Mouse (Mus musculus) retina, postnatal 1 day (tissue): Measurements from ENCODE around the gene Slit3.

Source experiments
- DNase-seq: peaks from one replicate; pipeline ENCODE4 v3.0.0-alpha.2; 2012

Gene Slit3

DNA sequence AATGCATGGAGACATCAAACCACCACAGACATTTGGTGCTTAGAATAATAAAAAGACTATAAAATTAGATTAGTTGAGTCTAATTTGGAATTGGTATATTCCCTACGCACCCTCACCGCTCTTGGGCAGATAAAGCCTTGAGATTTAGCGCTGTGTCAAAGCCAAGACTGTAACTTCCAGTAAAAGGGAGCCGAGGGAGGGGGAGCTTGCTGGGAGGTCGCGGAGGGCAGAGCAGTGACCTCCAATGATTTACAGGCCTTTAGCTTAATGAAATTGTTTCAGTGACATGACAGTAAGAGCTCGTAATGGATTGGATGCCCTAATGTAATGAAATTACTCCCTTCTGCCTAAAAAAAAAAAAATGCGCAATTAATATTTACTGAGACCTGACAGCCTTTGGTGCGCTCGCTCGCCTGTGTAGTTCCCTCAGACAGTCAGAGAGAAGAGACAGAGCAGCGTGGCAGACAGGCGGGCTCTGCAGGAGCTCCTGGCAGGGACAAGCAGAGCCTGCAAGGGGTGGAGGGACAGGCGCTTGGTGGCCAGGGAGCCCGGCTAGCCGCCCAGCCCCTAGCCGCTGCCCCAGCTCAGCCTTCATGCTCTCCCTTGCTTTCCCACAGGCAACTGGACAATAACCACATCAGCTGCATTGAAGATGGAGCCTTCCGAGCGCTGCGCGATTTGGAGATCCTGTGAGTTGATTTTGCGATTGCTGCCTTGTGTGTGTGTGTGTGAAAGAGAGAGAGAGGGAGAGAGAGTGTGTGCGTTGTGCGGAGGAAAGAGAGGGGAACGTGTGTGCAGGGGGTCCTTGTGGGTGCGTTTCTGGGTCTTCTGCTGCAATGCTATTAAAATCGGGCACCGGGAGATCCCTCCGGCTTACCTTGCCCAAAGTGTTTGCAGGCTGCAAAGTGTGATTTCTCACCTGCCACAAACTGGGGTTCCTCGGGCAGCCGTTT lies 423.4 kb downstream of the Slit3 start:
- DNase-seq, result peak; percentile 60

GRCm38 (mm10) chr11:35546081-35546822 lies 425.2 kb downstream of the Slit3 start:
- no peak for DNase-seq

GRCm38 (mm10) chr11:35550036-35550435 lies 429.0 kb downstream of the Slit3 start:
- DNase-seq, result no peak

DNA sequence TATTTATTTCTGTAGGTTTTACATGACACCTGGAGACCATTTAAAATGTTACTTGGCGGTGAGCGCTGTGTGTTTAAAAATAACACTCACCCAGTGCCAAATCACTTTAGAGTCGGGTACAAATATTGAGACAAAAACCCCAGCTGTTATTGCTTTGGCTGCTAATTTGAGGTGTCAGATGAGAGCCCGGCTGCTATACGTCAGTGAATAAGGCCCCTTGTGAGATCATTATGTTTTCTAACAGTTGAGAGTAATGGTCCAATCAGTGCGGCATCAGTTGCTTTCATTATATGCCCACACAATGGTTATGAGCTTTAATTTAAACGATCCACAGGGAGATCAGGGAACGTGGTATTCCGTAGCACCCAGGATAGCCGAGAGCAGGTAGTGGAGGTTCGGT lies 435.2 kb downstream of the Slit3 start:
- peak; percentile 87 for DNase-seq

DNA sequence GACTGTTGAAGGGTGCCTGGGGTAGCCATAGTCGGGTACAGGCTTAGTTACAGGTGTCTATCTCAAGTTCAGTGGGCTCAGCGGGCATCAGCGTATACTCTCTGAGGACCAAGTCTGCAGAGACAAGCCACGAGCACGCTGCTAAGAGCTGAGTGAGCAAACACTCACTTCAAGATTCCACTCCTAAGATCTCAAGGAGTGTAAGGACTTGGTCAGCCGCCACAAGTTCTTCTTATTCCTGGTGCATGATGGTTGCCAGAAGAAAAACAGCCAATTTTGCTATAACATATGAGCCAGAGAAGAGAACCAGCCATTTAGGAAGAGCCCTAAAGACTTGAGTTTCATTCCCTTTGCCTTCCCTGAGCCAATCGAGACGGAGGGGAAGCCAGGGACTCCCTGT lies 436.5 kb downstream of the Slit3 start:
- DNase-seq, result no peak

GRCm38 (mm10) chr11:35558311-35558710 lies 437.3 kb downstream of the Slit3 start:
- DNase-seq, result peak; percentile 89

- peak; percentile 49 for DNase-seq
Measured at GRCm38 (mm10) chr11:35559386-35559785, 438.4 kb downstream of the Slit3 start.

DNA sequence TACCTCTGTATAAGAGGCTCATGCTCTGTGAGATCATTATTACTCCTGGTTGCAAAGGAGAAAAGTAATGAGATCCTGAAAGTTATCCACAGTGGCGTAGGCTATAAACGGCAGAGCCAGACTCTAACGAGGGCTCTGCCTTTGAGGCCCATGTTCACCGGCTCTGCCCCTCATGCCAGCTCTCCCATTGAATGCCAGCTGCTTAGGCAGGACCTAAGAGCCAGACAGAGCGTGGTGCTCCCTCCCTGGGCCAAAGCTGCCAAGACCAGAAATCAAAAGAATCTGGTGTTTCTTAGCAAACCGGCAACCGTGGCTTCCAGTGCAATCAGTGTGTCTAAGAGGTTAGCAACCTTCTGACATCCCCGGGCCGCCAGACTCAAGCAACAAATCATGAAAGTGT lies 440.7 kb downstream of the Slit3 start:
- no peak for DNase-seq

DNA sequence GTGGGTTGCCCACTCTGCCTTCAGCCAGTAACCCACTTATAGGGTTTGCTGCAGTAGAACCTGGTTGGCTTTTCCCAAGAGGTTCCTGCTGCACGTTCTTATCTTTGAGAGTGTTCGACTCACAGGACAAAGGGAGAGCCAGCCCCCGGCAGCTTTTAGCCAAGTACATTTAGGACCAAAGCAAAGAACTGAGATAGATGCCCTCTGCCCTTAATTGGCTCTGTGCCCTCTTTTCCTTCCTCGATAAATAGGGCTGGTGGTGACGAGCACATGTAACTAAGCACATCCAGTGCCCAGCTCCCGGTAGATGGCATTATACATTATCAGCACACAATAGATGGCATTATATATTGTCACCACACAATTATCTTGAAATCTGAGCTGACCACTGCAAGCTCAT lies 444.3 kb downstream of the Slit3 start:
- peak; percentile 64 for DNase-seq

DNA sequence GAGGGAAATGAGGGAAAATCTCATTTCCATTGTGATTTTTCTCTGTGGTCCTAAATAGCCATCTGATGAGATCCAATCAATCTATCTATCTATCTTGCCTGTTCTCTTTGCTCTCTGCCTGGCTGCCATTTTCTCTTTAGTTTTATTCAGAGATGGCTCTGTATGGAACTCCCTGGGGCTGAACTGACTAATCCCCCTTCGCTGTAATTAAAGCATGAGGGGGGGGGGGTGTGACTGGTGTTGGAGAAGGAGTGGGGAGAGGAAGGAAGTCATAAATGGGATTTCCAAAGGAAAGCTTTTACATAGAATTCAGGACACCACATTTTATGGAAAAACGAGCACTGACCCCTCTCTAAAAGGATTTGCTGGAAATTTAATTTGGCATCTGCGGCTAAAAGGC lies 445.7 kb downstream of the Slit3 start:
- DNase-seq, result no peak

DNA sequence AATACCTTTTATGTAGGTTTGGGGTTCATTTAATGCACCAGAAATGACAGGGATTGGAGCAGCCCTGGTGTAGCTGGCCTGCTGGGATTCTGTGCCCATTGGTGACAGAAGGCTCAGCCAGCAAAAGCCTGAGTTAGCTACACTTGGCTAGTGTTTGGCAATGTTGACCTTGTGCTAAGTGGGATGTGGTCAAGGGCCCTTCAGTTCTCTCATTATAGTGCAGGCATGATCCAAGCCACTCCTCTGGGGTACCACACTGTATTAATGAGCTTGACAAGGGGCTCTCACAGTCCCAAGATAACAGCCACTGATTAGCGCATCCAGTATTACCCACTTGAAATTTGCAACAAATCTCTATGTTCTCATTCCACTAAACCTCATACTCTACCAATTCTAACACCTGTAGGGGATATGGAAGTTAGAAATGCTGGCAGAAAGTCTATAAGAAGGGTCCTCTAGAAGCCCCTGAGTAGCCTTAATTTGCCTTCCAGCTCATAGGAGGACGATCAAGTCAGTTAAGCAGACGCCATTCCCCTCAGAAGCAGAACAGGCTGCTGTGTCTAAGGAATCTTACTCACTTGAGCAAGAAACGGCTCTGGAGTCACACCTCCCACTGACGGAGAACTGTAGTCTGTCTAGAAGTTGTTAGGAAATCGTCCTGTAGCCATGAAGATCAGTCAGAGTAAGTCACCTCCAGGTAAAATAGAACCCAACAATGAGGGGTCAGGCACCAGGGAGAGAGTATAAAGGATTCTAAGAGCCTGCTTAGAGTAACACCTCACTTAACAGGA lies 448.3 kb downstream of the Slit3 start:
- DNase-seq, result no peak

GRCm38 (mm10) chr11:35569957-35570356 lies 448.9 kb downstream of the Slit3 start:
- no peak for DNase-seq

DNA sequence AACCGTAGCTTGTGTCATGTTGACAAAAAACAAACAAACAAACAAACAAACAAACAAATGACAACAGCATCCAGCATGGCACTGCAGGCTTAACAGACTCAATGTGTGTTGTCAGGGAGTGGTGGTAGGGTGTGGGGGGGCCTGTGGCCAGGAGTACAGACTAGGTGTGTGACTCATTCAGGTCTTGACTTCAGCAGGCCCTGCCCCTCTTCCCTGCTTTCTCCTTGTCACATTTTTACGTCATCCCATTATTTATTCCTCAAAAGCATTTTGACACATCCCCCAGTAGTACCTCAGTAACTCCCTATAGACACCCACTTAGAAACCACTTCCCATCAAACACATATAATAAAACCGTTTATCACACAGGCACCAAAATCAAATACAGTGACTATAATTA lies 450.9 kb downstream of the Slit3 start:
- DNase-seq, result no peak

DNA sequence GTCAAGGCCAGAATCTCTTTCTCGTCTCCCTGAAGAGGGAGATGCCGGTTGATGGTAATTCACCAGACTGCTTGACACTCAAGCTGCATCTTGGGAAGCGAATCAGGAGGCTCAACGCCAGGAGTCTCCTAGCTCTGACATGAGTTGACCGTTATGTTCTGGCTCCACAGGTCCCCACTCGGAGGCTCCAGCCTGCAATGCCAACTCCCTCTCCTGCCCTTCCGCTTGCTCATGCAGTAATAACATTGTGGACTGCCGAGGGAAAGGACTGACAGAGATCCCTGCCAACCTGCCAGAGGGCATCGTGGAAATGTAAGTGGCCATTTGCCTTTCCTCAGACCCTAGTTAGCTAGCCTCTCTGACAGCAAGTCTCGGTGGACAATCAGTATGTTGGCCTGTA lies 457.8 kb downstream of the Slit3 start:
- no peak for DNase-seq

DNA sequence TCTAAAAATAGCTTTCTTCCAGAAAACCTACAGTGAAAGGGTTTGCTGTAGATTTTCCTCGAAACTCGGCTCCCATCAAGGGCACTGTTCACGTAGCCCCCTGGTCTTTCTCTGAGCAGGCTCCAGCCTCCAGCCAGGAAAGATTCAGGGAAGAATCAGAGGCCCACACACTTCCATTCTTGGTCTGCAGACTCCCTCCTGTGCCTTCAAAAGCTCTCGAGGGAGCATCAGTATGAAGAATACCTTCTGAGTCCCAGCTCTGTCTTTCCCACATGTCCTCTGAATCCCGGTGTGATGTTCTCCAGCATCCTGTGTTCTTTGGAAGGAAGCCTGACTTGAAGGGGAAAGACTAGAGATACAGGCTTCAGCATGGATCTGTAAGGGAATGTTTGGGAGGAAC lies 461.6 kb downstream of the Slit3 start:
- no peak for DNase-seq

- DNase-seq, result no peak
Measured at GRCm38 (mm10) chr11:35583633-35584032, 462.6 kb downstream of the Slit3 start.

DNA sequence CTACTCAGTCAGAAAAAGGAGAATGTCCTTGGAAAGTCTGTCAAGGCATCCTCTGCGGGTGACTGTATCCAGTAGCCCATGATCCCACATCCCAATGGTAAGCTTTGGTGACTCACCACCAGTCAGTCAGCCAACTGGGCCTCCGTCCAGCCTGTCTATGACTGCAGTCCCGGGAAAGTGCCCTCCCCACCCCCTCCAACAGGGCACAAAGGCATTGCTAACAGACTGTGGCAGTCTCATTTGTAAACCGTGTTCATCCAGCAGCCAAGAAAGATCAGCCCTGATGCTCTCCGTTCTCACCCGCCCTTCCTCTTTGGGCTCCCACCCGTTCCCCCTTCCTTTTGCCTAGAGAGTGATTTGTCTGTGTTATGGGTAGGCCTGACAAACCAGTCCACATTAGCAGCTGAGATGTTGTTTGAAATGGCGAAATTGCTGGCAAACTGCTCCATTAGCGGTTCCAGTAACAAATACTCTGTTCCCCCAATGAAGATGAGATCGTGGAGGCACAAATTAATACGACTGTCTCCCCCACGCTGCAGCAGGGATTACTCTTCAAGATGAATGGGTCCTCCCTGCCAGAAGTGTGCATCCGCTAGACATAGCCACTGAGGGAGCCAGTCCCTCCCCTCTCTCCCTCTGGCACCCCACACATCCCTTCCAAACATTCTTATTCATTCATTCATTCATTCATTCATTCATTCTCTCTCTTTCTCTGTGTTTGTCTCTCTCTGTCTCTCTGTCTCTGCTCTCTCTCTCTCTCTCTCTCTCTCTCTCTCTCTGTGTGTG lies 466.3 kb downstream of the Slit3 start:
- DNase-seq, result no peak

DNA sequence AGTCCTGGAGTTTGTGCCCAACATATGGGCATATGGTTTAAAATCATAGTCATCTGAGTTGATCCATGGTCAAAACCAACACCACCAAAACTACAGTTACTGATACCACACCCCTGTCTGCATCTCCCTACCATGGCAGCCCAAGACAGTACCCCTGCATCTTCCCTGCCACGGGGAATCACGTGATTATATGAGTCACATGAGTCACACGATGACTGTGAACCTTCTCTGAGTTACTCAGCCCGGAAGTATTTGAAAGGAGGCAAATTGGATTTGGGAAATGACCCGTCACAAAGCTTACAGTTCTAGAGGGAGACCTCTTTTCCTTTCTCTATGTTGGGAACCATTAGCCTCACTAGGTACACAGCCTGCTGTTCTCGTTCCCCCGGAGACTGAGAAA lies 468.9 kb downstream of the Slit3 start:
- no peak for DNase-seq

DNA sequence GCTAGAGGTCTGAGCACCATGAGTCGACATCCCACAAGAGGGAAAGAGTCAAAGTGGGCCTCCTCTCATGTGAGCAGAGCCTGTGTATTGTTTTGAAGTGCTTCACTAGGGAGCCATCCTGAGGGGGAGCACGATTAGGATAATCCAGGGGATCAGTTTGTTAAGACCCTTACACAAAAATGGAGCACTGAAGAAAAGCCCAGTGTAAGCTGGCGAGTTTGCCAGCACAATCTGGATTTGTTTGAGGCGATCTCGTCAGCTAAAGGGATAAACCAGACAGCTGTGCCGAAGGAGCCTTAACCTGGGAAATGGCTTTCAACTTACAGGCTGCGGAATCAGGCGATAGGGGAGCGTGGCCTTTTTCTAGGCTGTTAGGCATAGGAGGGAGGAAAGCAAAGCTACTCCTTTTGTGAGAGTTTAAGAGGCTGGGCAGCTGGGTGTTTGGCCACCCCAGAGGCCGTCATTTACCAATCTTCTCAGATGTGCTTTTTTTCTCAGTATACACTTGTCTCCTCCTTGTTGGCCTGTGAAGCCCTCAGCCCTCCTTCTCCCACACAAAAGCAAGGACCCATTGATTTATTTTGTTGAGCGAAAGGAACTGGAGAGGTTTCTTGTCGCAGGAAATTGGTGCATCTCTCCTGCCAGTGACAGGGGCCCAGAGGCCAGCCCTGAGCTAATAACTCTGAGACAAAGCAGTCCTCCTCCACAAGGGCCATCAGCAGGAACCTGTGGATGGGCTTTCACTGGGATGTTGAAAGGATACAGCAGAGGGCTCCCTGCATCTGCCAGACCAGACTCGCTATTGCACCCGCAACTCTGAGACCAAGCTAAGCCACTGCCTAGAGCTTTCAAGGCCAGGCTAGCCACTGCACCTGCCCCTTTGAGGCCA lies 472.4 kb downstream of the Slit3 start:
- DNase-seq, result peak; percentile 74

- DNase-seq, result no peak
Measured at GRCm38 (mm10) chr11:35596064-35596463, 475.0 kb downstream of the Slit3 start.

- DNase-seq, result no peak
Measured at GRCm38 (mm10) chr11:35597882-35598281, 476.9 kb downstream of the Slit3 start.
